Mouse (Mus musculus) neural tube, embryonic 14.5 days (tissue): Measurements from ENCODE around the gene Ntsr1. TPM values are rescaled to one million over a fixed set of nuclear protein-coding genes. Genes with fewer than 3 reads are reported as not detected.

Source experiments
- ATAC-seq: fragments of 200-750 bp; cut with Nextera tagmentation; 2 replicates; pipeline ENCODE4 v1.8.0; 2017; ENCODE audit warnings: low read depth, mild to moderate bottlenecking, moderate TSS enrichment, moderate library complexity
- H3K27ac ChIP-seq: fragments of 300-500 bp; sonication (generic); 2 replicates; pipeline ENCODE4 v1.5.1; 2014; ENCODE audit warnings: low read depth, mild to moderate bottlenecking, control low read depth, low read length, moderate library complexity, mixed read lengths
- H3K27me3 ChIP-seq: fragments of 300-500 bp; sonication (generic); 2 replicates; pipeline ENCODE4 v1.6.1; 2014; ENCODE audit warnings: low read length; ENCODE audit not compliant: control insufficient read depth, insufficient read depth
- H3K36me3 ChIP-seq: fragments of 300-500 bp; sonication (generic); 2 replicates; pipeline ENCODE4 v1.6.1; 2014; ENCODE audit warnings: low read length, mixed read lengths; ENCODE audit not compliant: control insufficient read depth, insufficient read depth
- H3K4me1 ChIP-seq: fragments of 300-500 bp; sonication (generic); 2 replicates; pipeline ENCODE4 v1.6.1; 2014; ENCODE audit warnings: low read length; ENCODE audit not compliant: control insufficient read depth, insufficient read depth
- H3K4me2 ChIP-seq: fragments of 300-500 bp; sonication (generic); 2 replicates; pipeline ENCODE4 v1.6.1; 2014; ENCODE audit warnings: mild to moderate bottlenecking, low read depth, low read length, control low read depth
- H3K4me3 ChIP-seq: fragments of 300-500 bp; sonication (generic); 2 replicates; pipeline ENCODE4 v1.5.1; 2014; ENCODE audit warnings: low read depth, low read length, control low read depth, mixed read lengths
- H3K9ac ChIP-seq: fragments of 300-500 bp; sonication (generic); replicated peaks from 2 replicates; pipeline ENCODE4 v1.6.1; 2014; ENCODE audit warnings: low read depth, mild to moderate bottlenecking, control low read depth, low read length, mixed read lengths
- H3K9me3 ChIP-seq: fragments of 300-500 bp; sonication (generic); 2 replicates; pipeline ENCODE4 v1.6.1; 2016; ENCODE audit warnings: low read length; ENCODE audit not compliant: control insufficient read depth
- WGBS: fragments of 180-500 bp; shearing (Covaris S2); extraction: QIAGEN DNeasy Blood & Tissue Kit; methylation state at CpG from one replicate; pipeline ENCODE4 v1.1.7; 2014; 5-methylcytosine and 5-hydroxymethylcytosine counted together
- polyA plus RNA-seq: library from polyadenylated mRNA; unstranded; fragments of >200 nt; fragmentation: Nextera tagmentation; extraction: Ambion mirVana; gene quantifications from 2 replicates; pipeline ENCODE4 v1.2.1, GENCODE M21; 2014

Ntsr1 gene
- polyA plus RNA-seq, result 1.6 and 2.3 TPM in 2 replicates

- H3K27me3 ChIP-seq, result peaks cover 17% of the 10 kb centered on the region
- no peaks in the 10 kb centered on the region for H3K36me3 ChIP-seq
- H3K9me3 ChIP-seq, result no peaks in the 10 kb centered on the region
- peak within 1 kb of the TSS; percentile 71 for H3K4me2 ChIP-seq
- ATAC-seq, result peak; percentile 70
- under 1% methylated on average over 30 of the region's 30 CpGs for WGBS
- H3K27ac ChIP-seq, result no peak within 1 kb of the TSS
- peak within 1 kb of the TSS; percentile 37 for H3K9ac ChIP-seq
- H3K4me3 ChIP-seq, result peak within 1 kb of the TSS; percentile 23
- H3K4me1 ChIP-seq, result peaks cover 6% of the 10 kb centered on the region; the same call in 1 of the 2 replicates
Measured at GRCm38 (mm10) chr2:180499741-180500140, at the start of gene Ntsr1. TSS of gene Ntsr1 (plus strand) at chr2:180499976.

GRCm38 (mm10) chr2:180450529-180450928, 49.2 kb upstream of the Ntsr1 start:
- WGBS, result 82% methylated on average over 5 of the region's 5 CpGs

GRCm38 (mm10) chr2:180455723-180456698, 43.8 kb upstream of the Ntsr1 start, which contains the start of gene Slco4a1:
TSS of gene Slco4a1 (plus strand) at chr2:180456245.
- Histone ChIP-seq H3K4me2 (peak within 1 kb of the TSS; percentile 96), H3K9ac (peak within 1 kb of the TSS; percentile 59), H3K4me3 (peak within 1 kb of the TSS; percentile 57), H3K27ac (peak within 1 kb of the TSS; percentile 6; the same call in 1 of the 2 replicates), H3K4me1 (peaks cover 3% of the 10 kb centered on the region; the same call in 1 of the 2 replicates), H3K27me3 (peaks cover 11% of the 10 kb centered on the region), H3K9me3 (no peaks in the 10 kb centered on the region), H3K36me3 (no peaks in the 10 kb centered on the region)
- ATAC-seq, result peak; percentile 87
- 2% methylated on average over 65 of the region's 65 CpGs for WGBS

More at GRCm38 (mm10) chr2:180450529-180450928, 49.2 kb upstream of the Ntsr1 start:
- no peaks in the 10 kb centered on the region for H3K27me3 ChIP-seq
- no peaks in the 10 kb centered on the region for H3K36me3 ChIP-seq
- no peak overlapping the region for H3K9ac ChIP-seq
- H3K9me3 ChIP-seq, result no peaks in the 10 kb centered on the region
- no peak overlapping the region for H3K4me2 ChIP-seq
- H3K27ac ChIP-seq, result no peak overlapping the region
- ATAC-seq, result no peak
- H3K4me1 ChIP-seq, result no peaks in the 10 kb centered on the region
- H3K4me3 ChIP-seq, result no peak overlapping the region

- no peaks in the 10 kb centered on the region for H3K9me3 ChIP-seq
- no peaks in the 10 kb centered on the region for H3K36me3 ChIP-seq
- peak; percentile 47 for ATAC-seq
- H3K27ac ChIP-seq, result peak overlapping the region; percentile 6; the same call in 1 of the 2 replicates
- peak overlapping the region; percentile 57 for H3K4me3 ChIP-seq
- 2% methylated on average over 24 of the region's 28 CpGs for WGBS
- H3K27me3 ChIP-seq, result peaks cover 11% of the 10 kb centered on the region
- peak overlapping the region; percentile 96 for H3K4me2 ChIP-seq
- H3K9ac ChIP-seq, result peak overlapping the region; percentile 59; the same call in 1 of the 2 replicates
- peaks cover 3% of the 10 kb centered on the region; the same call in 1 of the 2 replicates for H3K4me1 ChIP-seq
Measured at GRCm38 (mm10) chr2:180456705-180457104, 43.1 kb upstream of the Ntsr1 start.

- H3K4me2 ChIP-seq, result no peak overlapping the region
- H3K9ac ChIP-seq, result no peak overlapping the region
- no peak for ATAC-seq
- H3K27me3 ChIP-seq, result peaks cover 11% of the 10 kb centered on the region
- H3K36me3 ChIP-seq, result no peaks in the 10 kb centered on the region
- no peaks in the 10 kb centered on the region for H3K9me3 ChIP-seq
- peaks cover 3% of the 10 kb centered on the region; the same call in 1 of the 2 replicates for H3K4me1 ChIP-seq
- no peak overlapping the region for H3K27ac ChIP-seq
- no peak overlapping the region; the same call in 1 of the 2 replicates for H3K4me3 ChIP-seq
- 38% methylated on average over 2 of the region's 2 CpGs for WGBS
Measured at GRCm38 (mm10) chr2:180457680-180458079, 42.1 kb upstream of the Ntsr1 start.

GRCm38 (mm10) chr2:180459437-180459836, 40.3 kb upstream of the Ntsr1 start:
- 87% methylated on average over 4 of the region's 4 CpGs for WGBS
- Histone ChIP-seq H3K27ac (no peak overlapping the region), H3K4me1 (peaks cover 3% of the 10 kb centered on the region; the same call in 1 of the 2 replicates), H3K27me3 (peaks cover 11% of the 10 kb centered on the region), H3K9ac (no peak overlapping the region), H3K9me3 (no peaks in the 10 kb centered on the region), H3K4me3 (no peak overlapping the region), H3K4me2 (no peak overlapping the region), H3K36me3 (no peaks in the 10 kb centered on the region)
- no peak for ATAC-seq

GRCm38 (mm10) chr2:180460801-180461200, 39.0 kb upstream of the Ntsr1 start:
- H3K9me3 ChIP-seq, result no peaks in the 10 kb centered on the region
- peaks cover 11% of the 10 kb centered on the region for H3K27me3 ChIP-seq
- H3K4me1 ChIP-seq, result peaks cover 3% of the 10 kb centered on the region; the same call in 1 of the 2 replicates
- no peak for ATAC-seq
- H3K27ac ChIP-seq, result no peak overlapping the region
- H3K36me3 ChIP-seq, result no peaks in the 10 kb centered on the region
- H3K4me2 ChIP-seq, result no peak overlapping the region
- H3K9ac ChIP-seq, result no peak overlapping the region
- no peak overlapping the region for H3K4me3 ChIP-seq
- 50% methylated on average over 8 of the region's 8 CpGs for WGBS

GRCm38 (mm10) chr2:180462593-180462992, 37.2 kb upstream of the Ntsr1 start:
- Histone ChIP-seq H3K4me1 (peaks cover 3% of the 10 kb centered on the region; the same call in 1 of the 2 replicates), H3K27ac (no peak overlapping the region), H3K9ac (no peak overlapping the region), H3K27me3 (no peaks in the 10 kb centered on the region), H3K4me3 (no peak overlapping the region), H3K36me3 (no peaks in the 10 kb centered on the region), H3K9me3 (no peaks in the 10 kb centered on the region), H3K4me2 (no peak overlapping the region)
- ATAC-seq, result no peak
- WGBS, result 86% methylated on average over 8 of the region's 8 CpGs

GRCm38 (mm10) chr2:180466505-180466904, 33.3 kb upstream of the Ntsr1 start:
- 46% methylated on average over 7 of the region's 7 CpGs for WGBS
- Histone ChIP-seq H3K4me2 (no peak overlapping the region), H3K9me3 (no peaks in the 10 kb centered on the region), H3K4me3 (no peak overlapping the region), H3K4me1 (no peaks in the 10 kb centered on the region), H3K9ac (no peak overlapping the region), H3K27ac (no peak overlapping the region), H3K27me3 (no peaks in the 10 kb centered on the region), H3K36me3 (no peaks in the 10 kb centered on the region)
- ATAC-seq, result peak; percentile 9; the same call in 1 of the 2 replicates
